Mouse (Mus musculus) thymus, postnatal 14 days (tissue): ENCODE measurements at regions not wholly inside any gene's neighbourhood (a gene's known extent, or its start where the extent isn't known, plus 50 kb on each side); places are given as distances from the start of the nearest gene placed in this dataset.

Source experiments
- DNase-seq: peaks from one replicate; pipeline ENCODE4 v3.0.0; 2021

DNA sequence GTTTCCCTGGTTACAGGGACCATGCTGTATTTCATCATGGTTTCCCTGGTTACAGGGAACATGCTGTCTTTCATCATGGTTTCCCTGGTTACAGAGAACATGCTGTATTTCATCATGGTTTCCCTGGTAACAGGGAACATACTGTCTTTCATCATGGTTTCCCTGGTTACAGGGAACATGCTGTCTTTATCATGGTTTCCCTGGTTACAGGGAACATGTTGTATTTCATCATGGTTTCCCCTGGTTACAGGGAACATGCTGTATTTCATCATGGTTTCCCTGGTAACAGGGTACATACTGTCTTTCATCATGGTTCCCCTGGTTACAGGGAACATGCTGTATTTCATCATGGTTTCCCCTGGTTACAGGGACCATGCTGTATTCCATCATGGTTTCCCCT is 1579.5 kb downstream of the 4930444P10Rik start:
- no peak for DNase-seq

DNA sequence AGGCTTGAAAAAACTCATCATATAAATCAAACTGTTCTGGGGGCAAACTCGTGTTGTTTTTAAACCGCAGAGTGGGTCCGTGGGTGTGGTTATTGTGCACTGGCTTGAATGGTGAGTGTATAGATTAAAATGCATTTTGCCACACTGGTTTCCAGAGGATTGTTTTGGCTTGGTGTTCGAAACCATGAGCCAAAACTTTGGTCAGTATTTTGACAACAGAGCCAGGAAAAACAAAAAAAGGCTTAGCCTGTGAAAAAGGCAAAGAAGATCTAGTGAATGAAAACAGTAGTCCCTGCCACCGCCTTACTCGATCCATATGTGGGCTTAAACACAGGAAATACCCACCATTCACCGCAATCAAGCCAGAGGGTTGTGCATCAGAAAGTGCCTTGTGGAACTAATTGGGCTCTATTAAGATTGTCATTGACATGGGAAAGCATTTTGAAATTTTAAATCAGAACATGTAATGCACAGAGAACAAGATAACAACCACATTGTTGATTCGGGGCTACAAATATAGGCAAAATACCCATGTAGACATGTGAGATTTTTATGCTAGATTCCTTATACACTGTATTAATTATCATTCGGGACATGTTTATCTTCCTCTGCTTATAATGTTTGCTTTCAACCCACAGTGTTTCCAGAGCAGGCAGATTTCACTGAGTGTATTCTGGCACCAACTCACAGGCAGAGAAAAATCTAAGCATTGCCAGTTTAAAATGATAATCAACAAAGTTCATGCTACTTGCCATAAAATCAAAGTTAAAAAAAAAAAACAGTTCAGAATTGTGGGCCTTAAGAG is 1580.4 kb downstream of the 4930444P10Rik start:
- DNase-seq: no peak

DNA sequence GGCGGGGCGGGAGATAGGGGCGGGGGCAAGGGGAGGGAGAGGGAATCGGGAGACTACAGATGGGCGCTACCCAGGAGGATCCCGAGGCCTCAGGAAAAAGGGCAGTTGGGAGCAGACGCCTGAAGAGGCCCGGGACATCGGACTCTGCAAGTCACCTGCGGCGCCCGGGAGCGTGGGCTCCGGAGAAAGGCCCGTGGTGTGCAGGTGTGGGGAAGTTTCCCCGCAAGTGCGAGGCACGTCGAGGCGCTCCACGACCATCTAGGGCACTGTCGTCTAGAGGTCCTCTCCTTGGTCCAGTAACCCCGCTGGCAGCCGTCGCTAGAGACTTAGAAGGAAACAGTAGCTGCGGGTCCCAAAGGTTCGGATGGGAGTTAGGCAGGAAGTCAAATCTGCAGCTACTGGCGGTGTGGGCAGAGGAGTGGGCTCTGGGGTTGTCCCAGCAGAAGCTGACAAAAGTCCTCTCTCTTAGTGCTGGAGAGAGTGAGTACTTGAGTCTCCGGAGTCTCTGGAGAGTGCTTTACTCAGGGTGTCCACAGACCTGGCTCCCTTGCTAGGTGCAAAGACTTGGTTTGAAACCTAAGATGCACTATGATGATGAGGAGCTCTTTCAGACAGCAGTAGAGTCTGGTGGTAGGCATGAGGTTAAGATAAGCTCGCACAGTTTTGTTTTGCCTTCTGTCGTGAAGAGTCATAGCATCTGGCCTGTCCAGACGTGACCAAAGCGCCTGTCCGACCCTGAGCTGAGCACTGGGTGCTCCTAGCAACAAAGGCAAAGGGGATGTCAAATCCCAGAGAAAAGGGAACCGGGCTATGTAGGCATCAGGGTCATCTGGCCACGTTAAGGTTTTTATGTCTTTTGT is 1586.1 kb downstream of the 4930444P10Rik start:
- no peak for DNase-seq

DNA sequence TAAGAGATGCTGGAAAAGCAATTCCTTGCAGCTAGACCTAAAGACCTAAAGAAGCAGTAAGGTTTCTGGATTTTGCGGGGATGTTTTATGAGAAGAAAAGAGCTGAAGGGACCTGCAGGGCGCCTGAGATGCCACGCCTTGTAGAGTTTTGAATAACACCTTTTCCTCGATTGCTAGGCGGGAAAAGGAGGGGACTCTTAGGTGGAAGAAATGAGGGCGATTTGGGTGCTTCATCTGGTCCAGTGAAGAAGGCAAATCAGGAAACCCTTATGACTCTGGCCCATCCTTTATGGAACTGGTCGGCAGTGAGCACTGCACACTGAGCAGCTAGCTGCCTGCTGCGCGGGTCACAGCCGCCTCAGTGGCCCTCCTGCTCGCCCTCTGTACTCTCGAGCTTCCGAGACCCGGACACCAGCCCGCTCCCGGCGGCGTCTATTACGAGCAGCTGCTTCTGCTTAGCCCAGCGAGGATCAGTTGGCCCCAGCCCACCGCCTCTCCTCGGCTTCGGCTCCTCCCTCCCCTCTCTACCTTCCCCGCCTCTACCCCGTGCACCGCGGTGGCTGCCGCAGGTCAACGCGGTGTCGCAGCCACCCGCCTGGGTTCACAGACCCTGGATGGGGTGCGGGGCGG is 1586.8 kb downstream of the 4930444P10Rik start:
- peak; percentile 9 for DNase-seq

DNA sequence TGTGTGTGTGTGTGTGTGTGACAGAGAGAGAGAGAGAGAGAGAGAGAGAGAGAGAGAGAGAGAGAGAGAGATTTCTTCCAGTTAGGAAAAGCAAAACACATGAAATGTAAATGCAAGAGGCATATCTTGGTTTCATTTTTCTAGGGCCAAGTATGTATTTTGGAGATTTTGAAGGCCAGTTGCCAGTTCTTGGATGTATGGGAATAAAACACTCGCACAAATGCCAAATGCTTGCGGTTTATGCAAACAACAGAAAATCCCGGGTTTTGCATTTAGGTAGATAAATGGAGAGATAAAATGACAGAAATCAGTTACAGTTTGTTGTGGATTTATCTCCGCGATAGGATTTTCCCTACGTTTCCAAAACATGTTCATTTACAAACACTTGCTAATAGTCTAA is 1587.4 kb downstream of the 4930444P10Rik start:
- DNase-seq: no peak

DNA sequence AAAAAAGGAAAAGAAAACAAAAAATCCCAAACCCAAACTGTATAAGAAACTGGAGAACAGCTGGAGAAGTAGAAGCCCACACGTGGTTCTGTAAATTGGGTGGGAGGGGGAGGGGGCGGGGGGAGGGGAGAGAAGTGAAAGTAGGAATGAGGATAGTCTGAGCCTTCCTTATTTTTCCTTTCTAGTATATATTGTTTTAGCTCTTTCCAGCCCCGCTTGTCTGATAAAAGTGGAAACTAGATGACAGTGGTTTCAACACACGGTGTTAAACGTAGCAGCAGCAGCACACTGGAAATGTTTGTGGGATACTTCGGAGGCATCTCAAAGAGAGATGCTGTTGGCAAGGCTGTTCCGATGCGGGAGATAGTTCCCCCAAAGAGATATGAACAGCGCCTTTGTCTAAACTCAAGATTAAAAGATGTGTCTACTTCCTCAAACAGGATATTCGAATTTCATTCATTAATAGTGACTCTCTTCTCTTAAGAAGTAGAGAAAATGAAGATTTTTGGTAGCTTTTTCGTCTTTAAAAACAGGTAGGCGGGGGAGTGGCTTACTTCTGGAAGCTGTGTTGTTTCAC is 1588.3 kb downstream of the 4930444P10Rik start:
- DNase-seq: no peak

DNA sequence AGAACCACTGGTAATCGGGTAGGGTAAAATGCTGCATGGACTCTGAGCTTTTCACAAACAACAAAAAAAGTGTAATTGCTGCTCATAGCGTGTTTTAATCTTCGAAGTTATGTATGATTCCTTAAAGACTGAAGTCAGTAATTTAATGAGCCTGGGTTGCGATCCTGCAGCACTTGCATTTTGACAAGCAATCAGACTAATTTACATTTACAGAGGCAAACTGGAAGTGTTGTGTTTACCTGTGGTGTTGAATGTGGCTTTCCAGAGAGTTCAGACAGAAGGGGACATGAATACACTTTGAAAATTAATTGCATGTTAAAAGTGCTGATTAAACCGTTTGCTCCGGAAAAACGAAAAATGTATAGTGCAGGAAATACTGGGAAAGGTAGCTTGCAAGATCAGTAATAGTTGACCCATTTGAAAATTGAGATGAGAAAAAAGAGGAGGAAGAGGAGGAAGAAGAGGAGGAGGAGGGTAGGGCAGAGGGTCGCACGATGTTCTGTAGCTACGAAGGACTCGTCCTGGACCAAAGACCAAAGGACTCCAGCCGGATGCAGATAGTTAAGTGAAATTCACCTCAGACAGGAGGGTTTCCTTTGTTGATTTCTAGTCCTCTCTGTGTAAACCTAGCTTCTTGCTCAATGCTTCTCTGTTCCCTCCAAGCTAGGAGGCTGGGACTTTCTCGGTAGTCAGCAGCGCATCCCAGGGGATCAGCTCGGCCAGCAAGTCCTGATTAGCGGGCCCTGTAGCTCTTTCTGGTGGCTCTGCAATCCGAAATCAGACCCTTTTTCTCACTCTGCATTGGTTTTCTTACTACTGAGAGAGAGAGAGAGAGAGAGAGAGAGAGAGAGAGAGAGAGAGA is 1589.0 kb downstream of the 4930444P10Rik start:
- DNase-seq: no peak

DNA sequence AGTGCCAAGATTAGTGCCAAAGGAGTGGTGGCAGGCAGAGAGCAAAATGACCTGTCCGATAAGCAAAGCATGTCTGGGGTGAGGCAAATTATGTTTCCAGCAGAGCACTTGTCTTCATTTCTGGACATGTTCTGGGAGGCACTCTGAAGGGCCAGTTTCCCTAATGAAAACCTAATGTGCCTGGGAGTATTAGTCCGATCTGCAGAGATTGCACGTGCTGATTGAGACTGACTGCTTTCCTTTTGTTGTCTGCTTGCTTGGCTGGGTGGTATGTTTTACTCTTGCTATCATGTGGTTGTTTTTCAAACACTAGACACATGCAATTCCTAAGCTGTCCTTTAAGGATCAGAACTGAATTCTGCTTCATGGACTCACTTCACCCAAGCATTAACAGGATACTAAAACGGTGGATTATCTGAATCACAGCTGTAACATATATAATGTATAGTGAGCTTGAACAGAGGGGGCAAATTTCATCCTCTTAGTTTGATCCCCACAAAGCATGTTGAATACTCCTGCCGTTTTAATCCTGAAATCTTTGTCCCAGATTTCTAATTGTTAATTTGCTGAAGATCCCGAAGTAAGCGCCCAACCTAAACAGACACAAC is 1589.8 kb downstream of the 4930444P10Rik start:
- no peak for DNase-seq

DNA sequence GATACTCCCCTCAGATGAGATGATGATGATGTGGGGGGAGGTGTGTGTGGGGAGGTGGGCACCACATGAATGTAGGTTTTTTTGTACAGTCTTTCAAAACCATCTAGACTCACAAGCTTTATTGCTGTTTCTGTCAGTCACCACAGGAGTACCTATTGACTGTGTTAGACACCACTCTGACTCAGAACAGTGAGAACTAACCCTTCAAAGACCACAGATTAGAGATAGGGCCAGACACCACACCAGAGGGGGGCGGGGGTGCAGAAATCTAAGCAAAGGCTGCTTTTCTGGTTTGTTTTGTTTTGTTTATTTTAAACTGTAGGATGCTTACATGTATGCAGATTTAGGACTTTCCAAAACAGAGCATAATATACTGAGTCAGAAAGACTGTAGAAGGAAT is 1594.0 kb downstream of the 4930444P10Rik start:
- no peak for DNase-seq

DNA sequence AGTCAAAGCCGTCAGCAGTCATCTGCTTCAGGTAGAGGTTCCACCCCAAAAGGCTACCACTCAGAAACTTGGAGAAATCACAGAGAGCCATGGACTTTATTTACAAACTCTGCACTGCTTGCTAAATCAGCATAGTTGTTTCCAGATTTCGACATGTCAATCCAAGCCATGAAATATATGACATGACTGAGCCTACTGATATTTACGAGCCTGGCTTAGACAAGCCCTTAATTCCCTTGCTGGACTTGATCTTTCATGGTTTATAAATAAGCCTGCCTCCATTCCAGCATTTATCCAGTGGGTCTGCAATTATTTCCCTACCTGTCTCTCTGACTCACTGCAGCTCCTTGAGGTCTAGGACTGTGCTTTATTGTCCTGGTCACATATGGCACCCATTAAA is 1603.1 kb downstream of the 4930444P10Rik start:
- DNase-seq: no peak

DNA sequence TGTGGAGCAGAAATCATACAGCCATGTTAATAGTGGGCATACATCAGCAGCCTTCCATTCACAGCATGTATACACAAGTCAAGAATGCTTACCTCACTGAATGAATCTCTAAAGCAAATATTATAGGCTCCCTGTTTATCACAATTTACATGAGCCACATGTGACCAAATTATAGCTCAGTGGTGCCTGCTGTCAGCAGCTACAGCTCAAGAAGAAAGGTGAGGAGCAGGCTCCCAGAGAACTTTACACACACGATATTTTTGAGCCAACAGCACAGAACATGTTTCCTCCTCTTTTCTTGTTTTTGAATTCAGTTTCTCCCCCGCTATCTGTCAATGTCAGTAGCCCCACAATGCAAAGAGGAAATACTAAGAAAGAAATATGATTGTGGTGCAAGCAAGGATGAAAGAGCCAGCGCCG is 1605.4 kb downstream of the 4930444P10Rik start:
- DNase-seq: no peak

DNA sequence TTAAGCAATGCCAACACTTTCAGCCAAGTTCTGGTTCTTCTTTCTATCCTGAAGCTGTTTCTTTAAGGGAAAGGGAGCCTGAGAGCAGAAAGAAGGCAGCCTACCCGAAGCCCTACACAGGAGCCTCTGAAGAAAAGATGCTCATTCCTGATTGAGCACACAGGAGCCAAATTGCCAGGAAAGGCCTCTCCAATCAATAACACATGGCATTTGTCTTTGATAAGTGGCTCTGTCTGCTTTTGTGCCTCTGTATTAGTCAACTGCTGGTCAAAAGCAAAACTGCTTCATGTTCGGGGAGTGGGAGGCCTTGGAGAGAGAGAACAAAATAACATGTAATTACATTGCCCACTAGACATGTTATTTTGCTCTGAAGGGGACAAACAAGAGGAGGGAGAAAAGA is 1607.4 kb downstream of the 4930444P10Rik start:
- no peak for DNase-seq

DNA sequence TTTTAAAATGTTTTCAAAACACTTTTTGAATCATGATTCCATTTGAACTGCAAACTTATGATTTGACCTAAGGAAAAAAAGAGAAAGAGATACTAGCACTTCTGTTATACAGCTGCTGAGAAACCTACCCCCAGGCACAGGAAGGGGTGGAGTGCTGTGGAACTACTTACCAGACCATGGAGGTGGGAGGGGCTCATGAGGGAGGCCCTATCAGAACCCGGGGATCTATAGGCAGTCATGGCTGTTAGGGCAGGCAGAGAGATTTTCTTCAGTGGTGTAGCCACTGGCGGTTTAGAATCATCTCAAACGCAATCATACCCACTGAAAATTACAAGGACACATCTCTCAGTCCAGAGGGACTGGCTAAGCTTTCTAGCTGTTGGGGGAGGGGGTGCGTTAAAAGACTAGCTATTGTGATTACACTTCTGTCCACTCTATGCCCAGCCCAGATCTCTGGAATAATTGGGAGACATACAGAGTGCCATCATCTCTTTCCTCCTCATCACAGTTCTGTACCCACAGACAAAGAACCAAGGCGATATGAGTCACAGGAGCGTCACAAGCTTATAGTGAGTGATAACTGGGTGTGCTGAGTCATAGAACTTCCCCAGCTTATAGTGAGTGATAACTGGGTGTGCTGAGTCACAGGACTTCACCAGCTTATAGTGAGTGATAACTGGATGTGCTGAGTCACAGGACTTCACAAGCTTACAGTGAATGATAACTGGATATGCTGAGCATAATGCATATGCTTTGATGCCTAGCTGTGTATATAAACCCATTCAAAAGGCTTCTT is 1608.8 kb downstream of the 4930444P10Rik start:
- DNase-seq: no peak

DNA sequence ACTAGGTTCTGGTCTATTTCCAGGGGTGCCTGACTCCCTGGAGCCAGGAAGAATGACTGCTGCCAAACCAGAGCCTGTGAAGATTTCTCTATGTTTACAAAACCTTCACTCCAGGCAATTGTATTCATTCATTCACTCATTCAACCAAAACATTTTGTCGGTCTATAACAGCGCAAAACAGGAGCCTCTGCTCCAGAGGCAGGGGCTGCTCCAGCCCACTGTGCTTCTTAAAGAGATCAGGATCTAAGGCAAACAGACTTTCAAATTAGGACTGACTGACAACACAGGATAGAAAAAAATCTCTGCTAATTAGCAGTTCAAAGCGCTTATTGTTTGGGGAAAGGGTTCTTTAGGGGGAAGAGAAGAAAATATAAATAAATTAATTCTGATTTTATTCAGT is 1620.8 kb downstream of the 4930444P10Rik start:
- no peak for DNase-seq

DNA sequence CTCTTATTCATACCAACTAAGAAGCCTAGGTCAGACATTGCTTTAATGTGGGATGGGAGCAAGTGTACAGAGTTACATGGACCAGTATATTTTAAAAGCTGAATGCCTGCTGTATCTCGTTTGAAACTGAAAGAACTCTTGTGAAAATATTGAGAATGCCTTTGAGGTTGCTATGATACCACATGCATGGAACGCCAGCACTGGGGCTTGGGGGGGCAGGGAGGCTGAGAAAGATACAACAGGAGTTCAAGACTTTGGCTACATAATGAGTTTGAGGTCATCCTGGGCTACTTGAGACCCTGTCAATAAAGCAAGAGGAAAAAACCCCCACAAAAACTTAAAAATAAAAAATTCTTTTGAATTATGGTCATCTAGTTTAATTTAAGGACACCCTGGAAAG is 1621.6 kb downstream of the 4930444P10Rik start:
- DNase-seq: no peak

DNA sequence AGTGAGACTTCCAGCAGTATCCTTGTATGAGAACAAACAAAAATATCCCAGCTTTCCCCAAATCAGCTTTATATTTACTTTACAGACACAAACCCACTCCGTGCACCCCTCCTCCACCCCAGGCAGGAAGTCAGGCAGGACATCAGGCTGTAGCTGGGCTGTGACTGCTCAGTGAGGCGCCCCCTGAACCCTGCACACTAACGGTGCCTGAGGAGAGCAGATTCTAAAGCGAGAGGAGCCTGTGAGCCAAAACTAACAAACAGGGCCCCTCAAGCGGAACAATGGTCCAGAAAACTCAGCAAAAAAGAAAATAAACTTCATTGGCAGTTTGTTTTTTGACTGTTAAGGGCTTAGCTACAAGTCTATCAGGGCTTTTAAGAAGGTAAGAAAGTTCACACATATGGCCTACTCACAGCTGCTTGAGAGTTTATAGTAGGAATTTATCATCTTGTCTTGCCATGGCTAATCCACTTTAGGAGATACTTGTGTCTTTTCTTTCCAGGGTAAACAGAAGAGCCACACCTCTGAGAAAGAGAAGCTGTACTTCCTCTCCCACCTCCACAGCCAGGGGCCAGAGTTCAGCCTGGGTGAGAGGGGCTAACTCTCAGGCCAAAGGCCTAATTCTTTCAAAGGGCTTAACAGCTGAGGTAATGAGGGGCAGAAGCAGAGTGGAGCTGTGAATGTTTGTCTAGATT is 1628.2 kb downstream of the 4930444P10Rik start:
- DNase-seq: no peak

DNA sequence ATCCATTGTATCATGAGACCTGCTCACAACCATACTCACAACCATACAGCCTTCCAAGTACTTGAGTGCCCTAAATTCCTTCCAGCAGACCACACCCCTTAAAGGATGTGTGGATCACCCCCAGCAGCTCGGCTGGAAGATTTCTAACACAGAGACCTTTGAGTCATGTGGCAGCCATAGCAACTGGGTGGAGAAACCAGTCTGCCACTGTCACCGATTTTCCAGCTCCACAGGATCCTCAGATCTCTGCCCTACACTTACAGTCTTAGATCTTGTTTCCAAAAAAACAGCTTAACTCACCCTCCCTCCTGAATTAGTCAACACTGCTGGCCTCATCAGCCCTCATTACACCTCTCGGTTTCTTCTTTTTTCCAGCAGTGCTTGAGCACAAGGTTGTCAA is 1630.6 kb downstream of the 4930444P10Rik start:
- DNase-seq: no peak

DNA sequence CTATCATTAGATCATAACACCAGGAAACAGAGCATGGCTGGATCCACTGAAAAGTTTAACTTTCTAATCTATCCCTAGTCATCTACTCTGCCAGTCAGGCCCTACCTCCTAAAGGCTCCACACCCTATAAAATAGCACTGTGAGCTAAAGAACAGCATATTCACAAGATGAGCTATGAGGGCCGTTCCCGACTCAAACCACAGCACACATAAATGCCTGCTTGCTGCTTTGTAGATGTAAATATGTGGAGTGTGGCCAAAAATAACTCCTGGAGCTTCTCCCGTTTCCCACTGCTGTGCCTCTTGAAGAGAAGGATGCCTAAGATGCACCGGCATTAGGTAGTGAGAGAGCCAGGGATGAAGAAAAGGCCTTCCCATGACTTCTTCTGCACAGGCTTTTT is 1632.3 kb downstream of the 4930444P10Rik start:
- DNase-seq: no peak

DNA sequence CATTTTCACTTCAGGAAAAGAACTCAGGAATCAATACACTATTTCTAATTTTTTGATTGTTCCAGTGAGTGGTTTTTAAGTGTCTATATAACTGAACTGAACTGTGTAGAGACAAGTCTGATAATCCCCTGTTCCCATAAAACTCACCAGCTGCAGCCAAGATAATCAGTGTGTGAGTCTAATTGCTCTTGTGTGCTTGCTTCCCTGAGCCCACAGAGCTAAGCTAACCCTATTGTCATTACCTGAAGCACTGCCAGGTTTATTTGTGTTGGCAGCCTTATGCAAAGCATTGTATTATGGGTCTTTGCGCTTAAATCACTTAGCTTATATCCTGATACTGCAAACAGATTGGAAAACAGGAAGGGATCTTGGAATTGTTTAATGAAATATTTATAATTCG is 1663.8 kb downstream of the 4930444P10Rik start:
- no peak for DNase-seq

DNA sequence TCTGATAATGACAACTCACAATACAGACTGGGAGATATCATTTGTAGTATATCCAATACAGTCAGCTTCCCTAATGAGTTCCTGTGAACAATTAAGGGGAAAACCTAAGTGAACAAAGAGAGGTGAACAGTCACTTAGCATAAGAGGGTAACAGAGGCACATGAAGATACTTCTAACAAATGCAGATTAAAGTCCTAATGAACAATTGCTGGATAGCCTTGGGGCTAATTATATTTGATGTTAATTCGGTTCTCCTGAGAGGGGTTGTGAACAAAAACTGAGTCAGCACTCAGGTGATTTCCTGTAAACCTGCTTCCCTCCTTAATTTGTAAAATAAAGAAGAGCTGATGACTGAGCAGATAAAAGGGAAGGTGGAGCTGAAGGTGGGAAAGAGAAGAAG is 1672.1 kb downstream of the 4930444P10Rik start:
- DNase-seq: no peak
